Mouse (Mus musculus): ENCODE data around the gene Mettl3. TPM values are rescaled to one million over a fixed set of nuclear protein-coding genes. Genes with fewer than 3 reads are reported as not detected.
"Not testable (repeated sequence)": the region's sequence is repeated elsewhere in the genome, so short reads cannot be mapped to it uniquely, and the experiment has no call there.

The Mettl3 gene
- 10 to 100 TPM; 19.1 to 19.5 TPM for total RNA-seq (2021)
- long read RNA-seq, experiment 1, transcript Mettl3-201 (11 exons, 2,025 nt) = major isoform, 17 of 22 reads
- long read RNA-seq, experiment 1, partial matches to known transcripts = 2 of 22 reads
- long read RNA-seq, experiment 1, other reads (novel, unspliced or antisense) = 3 of 22 reads
- long read RNA-seq, experiment 2, transcript Mettl3-201 (11 exons, 2,025 nt) = major isoform, 15 of 15 reads
- long read RNA-seq, experiment 2, partial matches to known transcripts = 0 of 15 reads
- long read RNA-seq, experiment 2, other reads (novel, unspliced or antisense) = 0 of 15 reads

DNA sequence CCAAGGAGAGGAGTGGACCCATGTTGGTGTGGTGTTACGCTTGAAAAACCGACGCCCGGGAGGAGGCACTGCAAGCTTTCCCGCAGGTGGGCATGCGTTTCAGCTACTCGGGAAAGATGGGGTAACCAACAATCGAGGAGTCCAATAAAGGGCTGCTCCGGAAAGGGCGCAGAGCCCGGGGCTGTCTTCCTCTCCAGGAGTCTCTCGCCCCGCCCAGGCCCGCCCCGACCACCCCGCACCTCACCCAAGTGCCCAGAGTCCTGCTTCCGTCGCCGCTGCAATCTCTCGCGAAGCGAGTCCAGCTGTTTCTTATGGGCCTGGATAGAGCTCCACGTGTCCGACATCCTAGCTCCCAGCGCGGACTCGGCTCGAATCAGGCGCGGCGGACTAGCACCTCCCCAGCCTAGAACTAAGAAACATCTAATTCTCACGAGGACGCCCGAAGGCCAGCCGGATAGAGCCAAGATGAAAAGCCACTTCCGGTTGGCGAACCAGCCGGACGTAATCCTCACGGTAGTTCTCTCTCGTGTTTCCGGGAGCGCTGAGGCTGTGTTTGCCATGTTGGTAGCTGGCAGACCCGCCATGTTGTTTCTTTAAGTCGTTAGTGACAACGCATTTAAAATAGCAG is at the start of gene Mettl3:
Gene Mettl3, minus strand, starts transcription at position 485 of the 628 bp plus-strand sequence.
- intact Hi-C loops (cut with DNase I) = loop anchor here (10.0 kb wide), 1 partner anchor 420 kb away; the partner anchor contains the start of gene Mettl17
- peak; percentile 85 to 91 for DNase-seq

DNA sequence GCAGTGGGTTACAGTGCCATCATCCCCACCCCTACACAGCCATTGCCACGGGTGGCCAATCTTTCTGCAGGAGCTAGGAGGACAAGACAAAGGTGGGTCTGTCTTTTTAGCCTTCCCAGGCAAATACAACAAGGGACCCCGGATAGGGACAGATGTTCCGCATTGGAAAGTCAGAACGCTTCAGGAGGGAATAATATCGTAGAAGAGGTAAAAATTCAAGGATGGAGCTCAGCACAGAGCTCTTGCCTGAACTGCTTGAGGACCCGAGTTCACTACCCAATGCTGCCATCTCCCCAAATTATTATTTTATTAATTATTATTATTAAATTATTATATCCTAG is 34.6 kb upstream of the Mettl3 start:
- intact Hi-C loops (cut with DNase I) = loop anchor here (2.0 kb wide), 1 partner anchor 215 kb away; no protein-coding TSS in a partner anchor
- DNase-seq = no peak

DNA sequence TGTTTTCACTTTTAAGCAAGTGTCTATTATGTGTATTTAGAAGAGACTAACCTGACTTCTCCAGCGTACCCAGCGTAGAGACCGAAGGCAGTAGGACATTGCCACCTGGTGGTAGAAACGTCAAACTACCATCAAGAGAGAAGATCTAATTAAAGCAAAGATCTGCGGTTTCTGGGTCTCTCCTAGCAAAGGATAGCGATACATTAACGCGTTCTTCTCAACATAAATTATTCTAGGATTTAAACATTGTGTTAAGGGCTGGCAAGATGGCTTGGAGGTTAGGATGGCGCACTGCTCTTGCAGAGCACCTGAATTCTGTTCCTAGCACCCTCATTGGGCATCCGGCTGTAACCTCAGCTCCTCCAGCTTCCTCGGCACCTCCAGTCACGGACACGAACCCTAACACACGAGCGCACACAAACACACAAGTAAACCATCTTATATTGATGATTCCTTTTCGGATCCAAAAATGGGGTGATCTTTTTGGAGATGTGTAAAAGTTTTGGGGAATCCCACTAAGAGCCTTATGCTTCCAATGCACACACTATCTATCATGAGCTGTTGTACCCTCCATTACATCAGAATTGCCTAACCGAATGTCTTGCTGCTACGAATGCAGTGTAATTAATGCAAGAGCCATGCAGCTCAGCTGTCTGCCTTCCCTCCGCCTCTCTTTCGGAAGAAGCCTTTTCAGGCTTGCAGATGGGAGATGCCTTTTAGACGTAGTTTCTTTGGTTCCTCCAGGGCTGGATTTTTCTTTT is 34.0 kb upstream of the Mettl3 start:
- DNase-seq = peak; percentile 36 to 72
- intact Hi-C loops (cut with DNase I) = loop anchor here (1.0 to 2.0 kb wide), 2 partner anchors 42 to 214 kb away; no protein-coding TSS in a partner anchor

DNA sequence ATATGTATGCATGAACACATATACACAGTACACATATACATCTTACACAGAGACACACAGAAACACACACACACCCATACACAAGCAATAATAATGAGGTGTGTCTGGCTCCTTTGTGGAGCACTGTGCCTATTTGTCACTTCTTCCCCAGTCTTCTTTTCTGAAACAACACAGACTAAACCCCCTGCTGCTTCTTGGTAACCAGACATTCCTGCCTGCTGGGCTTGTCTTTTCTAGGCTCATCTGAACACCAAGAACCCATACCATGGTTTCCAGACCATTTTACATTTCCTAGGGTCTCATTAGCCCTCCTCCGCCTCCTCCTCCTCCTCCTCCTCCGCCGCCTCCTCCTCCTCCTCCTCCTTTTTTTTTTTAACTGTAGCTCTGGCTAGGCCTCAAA is 27.2 kb upstream of the Mettl3 start:
- intact Hi-C loops (cut with DNase I) = no loop called here
- no peak for DNase-seq

DNA sequence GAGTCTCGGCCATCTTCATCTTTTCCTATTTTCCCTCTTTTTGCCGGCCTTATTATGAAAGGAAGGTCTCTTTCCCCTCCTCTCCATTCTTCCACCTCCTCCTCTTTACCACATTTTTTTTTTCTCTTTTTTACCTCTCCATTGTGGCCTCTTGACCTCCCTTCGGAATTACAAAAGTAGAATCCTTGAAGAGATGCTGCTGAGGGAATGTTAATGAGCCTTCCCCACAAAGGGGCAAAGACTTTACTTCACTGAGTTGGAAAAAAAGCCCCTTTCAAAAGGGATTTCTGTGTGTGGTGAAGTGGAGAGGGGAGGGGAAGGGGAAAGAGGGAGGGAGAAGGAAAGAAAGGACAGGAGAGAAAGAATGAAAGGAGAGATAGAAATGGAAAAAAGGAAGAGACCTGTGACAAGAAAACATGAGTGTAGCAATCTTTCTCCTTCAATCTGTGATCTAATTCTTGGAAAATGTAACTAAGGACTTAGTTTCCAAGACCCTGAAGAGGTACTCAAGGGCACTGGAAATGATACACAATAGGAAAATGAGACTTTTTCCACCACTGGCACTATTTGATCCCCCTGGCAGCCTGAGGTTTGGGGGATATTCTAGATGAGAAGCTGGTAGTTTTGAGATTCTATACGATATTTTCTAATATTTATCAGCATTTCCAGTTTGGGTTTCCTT is 26.3 kb upstream of the Mettl3 start:
- no peak for DNase-seq
- intact Hi-C loops (cut with DNase I) = no loop called here

DNA sequence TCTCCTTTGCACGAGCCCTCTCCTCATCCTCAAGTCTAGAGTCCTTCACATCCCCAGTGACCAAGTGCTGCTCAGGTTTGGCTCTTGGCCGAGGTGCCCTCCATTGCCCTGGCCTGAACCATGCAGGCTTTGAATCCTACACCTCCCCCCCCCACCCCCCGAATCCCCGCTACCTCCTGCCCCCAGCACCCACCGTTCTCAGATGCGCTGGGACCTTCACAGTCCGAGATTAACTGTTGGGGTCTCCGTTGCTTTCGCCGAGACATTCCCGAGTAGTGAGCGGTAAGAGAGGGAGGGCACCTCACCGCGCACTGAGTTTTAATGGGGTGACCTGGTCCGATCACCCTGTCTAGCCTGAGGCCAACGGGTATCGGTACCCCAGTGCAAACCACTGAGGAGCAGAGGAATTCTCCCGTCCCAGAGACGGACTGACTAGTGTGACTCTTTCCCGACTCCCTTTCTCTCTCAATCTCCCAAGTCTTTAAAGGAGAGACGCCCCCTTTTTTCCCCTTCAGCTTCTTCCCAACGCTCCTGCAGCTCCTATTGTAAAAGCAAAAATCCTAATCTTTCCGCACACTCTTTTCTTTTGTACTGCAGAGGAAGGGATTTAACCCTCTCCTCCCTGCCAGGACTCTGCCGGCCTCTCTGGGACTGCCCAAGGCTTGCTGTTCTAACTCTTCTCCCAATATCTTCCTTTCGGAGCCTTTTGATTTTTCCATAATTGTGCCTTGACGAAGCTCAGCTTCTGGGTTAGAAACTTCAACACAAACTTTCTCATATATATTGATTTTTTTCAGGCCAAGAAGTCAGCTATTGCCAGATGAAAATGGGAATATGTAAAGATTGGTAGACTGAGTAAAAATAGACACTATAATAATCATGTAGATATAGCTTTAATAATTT is 23.2 kb upstream of the Mettl3 start, which contains the start of gene Sall2:
Gene Sall2, minus strand, starts transcription at position 853 of the 903 bp plus-strand sequence.
- intact Hi-C loops (cut with DNase I) = no loop called here
- DNase-seq = no peak

DNA sequence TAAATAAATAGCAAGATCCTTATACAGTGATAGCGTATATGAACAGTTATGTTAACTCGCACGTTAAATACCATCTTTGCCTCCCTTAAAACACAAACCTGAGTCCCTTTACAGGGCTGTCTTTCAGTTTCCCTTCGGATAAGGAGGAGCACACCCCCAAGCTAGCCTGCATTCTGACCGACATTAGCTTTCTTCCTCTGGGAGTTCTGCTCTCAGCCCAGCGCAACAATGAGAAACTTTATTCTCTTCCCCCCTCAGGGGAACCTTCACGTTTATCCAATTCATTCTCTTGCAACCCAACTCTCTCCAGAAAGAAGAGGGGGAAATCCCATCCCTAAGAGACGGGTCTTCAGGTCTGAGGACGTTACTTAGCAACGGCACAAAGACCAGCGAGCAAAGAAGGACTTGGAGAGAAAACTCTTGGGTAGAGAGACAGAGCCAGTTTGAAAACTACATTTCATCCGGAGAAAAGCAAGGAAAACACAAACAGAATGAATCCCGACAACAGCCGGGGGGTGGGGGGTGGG is 22.5 kb upstream of the Mettl3 start:
- no peak for DNase-seq
- intact Hi-C loops (cut with DNase I) = no loop called here

DNA sequence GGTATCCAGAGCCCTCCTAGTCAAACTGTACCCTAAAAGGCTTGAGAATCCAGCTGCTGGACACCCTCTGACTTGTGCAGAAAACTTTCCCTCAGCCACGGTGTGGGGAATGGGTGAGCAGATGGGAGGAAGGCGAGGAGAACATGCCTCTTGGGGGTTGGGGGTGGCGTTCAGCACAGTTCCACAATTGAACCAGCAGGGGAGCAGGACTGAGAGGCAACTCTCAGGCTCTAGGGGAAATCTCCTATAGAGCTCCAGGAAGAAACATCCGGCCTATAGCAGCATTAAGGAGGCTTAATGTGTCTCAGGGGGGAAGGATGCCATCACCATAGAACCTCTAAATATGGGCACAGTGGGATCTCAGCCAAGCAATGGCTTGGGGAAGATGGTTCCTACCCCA is 21.0 kb upstream of the Mettl3 start:
- intact Hi-C loops (cut with DNase I) = no loop called here
- no peak for DNase-seq

DNA sequence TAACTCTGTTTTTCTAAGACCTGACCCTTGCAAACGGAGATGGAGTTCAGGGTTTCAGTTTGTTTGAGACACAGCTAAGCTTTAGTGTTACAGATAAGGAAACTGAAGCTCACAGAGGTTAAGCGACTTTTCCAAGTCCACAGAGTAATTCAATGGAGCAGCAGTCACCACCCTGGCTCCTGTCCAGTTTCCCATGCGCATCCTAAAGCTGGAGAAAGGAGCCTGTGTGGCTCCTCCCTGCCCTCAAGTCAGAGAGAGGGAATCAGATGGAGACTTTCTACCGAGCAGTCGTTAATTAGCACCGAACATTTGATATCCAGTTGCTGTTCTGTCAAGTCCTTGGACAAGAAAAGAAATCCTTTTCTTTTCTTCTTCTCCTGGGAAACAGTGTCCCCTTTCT is 14.4 kb upstream of the Mettl3 start:
- intact Hi-C loops (cut with DNase I) = no loop called here
- DNase-seq = no peak

DNA sequence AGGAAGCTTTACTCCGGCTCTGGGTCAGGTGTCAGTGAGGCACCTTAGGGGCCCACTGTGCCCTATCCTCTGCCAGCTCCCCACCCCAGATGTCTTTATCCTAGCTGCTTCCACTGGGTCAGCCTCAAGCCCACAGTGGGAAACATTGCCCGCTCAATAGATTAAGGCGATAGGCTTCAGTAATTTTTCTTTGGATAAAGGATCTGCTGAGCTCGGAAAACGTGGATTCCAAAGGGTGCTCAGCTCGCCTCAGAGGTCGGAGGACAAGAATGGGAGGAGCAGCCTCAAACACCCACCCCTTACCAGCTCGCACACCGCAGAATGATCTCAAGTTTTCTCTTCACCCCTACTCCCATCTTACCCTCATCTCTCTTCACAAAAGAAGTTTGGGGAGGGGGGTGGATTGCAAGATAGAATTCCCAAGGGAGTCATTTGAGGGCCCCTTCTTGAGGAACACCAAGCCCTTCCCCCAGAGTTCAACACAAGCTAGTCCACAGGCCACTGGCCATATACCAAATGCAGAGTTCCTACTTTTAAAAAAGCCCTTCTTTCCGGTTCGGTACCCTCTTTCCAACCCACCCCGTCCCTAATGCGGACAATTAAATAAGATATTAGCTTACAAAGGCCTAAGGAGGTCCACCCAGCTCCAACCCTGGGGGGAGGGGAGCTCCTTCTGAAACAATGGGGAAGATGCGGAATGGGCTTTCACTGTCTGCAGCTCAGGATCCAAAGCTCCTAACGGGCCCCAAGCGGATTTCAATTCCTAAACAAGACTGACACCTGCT is 11.7 kb upstream of the Mettl3 start:
- intact Hi-C loops (cut with DNase I) = no loop called here
- no peak for DNase-seq

DNA sequence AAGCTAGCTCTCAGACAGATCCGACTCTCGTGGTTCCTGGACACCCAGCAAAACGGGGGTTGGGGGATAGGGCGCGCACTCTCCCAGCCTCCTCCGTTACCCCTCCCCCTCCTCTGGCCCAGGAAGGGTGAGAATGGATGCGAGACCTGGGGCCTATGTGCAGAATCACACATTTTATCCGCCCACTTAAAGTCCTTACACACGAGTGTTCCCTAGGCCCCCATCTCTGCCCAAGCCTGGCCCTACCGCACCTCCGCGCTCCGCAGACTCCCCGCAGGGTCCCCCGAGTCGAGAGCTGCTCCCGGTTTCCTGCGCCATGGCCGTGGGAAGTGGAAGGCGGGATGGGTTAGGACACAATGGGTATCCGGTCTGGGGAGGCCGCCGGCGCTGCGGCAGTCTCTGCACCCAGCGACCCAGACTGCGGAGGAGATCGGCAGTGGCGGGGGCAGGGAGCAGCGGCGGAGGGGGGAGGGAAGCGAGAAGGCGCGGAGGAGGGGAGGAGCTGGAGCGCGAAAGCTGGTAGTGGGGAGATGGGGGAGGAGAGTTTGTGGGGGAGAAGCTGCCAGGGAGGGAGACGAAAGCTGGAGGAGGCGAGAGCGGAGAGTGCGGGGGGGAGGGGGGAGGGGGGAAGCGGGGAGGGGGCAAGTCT is 11.0 kb upstream of the Mettl3 start:
- peak; percentile 67 to 70 for DNase-seq
- intact Hi-C loops (cut with DNase I) = no loop called here

DNA sequence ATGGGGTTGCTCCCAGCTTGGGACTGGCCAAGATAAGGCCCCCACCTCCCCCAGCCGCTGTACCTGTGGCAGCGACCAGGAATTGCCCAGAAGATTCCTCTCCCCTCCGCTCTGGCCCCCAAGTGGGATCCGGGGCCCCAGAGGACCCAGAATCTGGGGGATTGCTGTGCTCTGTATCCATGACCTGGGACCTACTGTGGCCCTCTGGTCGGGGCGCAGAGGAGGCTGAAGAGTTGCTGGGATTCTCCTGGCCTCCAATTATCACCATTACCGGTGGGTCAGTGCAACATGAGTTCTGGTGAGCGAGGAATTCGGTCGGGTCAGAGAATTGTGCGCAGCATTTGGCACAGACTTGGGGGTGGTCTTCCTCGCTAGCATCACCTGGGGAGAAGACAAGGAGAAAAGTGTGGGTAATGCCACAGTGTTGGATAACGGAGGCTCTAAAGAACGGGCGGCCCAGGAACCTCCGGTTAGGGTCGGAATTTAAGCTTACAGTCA is 10.4 kb upstream of the Mettl3 start:
- DNase-seq = no peak
- intact Hi-C loops (cut with DNase I) = no loop called here

DNA sequence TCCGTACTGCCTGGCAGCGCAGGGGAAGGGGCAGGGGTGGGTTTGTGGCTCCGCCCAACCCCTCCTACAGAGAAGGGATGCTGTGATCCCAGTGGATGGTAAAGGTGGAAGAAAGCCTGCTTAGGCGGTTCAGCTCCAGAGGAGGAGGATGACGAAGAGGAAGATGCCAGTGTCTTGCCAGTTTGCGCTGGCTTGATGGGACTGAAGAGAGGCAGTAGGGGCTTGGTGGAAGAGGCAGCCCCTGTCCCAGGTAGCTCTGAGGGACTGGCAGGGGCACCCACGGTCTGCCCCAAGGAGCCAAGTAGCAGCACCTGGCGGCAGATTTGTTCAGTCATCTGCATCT is 9.9 kb upstream of the Mettl3 start:
- DNase-seq = no peak
- intact Hi-C loops (cut with DNase I) = no loop called here

DNA sequence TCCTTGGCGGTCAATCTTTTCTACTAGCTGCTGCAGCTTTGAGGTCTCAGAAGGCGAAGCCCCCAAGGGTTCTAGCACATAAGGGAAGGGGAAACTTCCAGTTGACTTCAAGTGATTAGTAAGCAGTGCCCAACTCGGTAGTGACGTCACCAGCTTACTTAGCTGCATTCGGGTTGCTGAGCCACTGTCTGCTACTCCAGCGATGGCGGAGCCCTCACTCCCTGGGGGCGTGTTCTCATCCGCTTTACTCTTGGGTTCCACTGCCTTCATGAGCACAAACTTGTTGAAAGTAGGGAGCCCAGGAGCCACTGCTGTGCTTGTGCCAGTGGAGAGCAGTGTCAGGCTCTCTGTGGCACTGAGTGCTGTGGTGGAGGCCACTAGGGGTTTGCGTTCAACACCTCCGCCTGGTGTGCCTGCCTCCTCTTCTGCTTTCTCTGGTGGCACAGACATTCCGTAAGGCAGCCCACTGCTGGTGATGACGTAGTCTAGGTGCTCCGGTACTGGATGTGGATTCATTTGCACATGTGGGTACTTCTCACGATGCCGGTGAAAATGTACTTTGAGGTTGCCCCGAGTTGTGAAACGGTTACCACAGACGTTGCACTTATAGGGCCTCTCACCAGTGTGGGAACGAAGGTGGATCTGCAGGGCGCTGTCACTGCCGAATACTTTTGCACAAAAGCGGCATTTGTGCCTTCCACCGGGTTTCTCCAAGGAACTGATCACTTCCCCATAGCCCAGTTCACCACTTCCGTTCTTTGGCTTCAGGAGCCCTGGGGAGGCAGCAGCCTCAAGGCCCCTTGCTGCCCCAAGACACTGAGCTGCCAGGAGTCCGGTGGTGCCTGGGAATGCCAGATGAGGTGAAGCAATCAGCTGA is 9.2 kb upstream of the Mettl3 start:
- DNase-seq = no peak
- intact Hi-C loops (cut with DNase I) = no loop called here

DNA sequence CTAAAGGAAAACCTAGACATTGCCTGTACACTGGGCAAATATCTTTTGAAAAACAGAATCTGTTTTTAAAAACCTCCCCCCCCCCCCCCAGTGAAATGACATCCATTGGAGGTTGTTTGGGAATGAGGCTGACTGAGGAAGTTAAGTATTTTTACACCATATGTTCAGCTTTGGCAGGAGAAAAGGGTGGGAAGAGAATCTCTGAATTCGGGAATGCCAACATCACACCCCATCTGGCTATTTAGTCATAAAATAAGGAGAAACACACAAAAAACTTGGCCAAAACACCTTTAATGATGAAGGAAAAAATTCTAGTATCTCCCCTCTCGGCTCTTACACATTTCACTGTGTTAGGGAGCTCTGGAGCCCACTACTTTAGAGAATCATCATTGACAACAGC is 6.0 kb upstream of the Mettl3 start:
- DNase-seq = no peak
- intact Hi-C loops (cut with DNase I) = no loop called here

DNA sequence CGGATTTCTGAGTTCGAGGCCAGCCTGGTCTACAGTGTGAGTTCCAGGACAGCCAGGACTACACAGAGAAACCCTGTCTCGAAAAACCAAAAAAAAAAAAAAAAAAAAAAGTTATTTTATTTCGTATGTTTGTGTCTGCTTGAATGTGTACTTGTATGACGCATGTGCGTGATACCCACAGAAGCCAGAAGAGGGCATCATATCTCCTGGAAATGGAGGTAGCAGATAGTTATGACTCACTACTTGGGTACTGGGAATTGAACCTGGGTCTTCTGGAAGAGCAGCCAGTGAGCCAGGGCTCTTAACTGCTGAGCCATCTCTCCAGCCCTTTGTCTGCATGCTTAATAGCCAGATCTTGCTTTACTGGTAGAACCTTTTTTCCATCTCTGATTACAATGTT is 5.4 kb upstream of the Mettl3 start:
- DNase-seq; intact Hi-C loops (cut with DNase I): not testable (repeated sequence)

DNA sequence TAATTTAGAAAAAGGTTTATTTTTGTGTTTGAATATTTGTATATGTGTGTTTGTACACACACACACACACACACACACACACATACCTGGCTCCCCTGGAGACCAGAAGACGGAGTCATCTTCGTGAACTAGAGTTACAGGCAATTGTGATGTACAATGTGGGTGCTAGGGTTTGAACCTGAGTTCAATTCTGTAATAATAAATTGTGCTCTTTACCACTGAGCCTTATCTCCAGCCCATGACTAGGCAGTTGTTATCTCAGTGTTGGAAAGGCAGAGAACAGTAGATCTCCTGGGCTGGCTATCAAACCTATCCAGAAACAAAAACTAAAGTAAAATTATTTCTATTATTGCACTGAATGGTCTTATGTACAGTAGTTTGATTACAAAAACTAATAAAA is 1.2 kb upstream of the Mettl3 start:
- intact Hi-C loops (cut with DNase I) = loop anchor here (10.0 kb wide), 1 partner anchor 421 kb away; the partner anchor contains the start of gene Mettl17
- no peak for DNase-seq

Measured in heart, postnatal 14 days (tissue).